Mouse (Mus musculus) liver (tissue): ENCODE results near the gene Gbf1.
"Not testable (repeated sequence)": the region's sequence is repeated elsewhere in the genome, so short reads cannot be mapped to it uniquely, and the experiment has no call there.

Experiments used
- DNase-seq: peaks from one replicate; pipeline ENCODE4 v3.0.0-alpha.2; 2020; ENCODE audit warnings: mixed read lengths

Gene Gbf1

DNA sequence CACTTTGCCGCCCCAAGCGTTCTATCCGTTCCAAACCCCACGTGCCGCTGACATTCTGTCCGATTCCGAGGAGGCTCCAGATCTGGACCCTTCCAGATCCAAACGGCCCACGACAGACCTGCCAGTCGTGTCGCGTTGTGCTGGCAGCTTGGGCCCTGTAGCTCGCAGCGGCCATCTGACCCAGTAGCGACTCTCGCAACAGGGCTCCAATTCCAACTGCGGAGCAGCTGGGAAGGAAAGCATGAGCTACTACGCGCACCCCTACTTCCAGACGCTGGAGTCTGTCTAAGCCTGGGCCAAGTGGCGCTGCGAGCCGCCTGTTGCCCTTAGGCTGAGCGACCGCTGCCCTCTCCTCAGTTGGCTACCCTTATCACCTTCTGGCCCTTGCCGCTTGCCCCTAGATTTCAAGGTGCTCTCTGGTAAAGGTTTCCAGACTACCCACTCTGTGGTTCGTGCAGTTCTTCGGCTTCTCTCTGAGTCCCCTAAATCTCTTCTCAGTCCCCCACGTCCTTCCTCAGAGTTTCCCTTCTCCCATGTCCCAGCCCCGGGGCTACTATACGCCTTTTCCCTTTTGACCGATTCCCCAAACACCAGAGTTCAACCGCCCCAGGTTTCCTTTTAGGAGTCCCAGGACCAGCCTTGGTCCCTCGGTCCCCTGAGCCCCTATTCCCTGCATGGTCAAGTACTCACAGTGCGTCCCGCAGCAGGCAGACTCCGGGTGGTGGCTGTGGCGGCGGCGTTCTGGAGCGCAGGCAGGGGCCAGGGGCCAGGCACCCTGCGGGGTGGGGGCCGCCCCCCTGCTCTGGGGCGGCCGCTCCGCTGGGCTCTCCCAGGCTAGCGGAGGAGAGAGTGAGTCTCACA lies 4.6 kb upstream of the Gbf1 start, which contains the start of gene Pitx3:
TSS of gene Pitx3 (minus strand) at position 816 of the 861 bp plus-strand sequence.
- DNase-seq, result no peak

DNA sequence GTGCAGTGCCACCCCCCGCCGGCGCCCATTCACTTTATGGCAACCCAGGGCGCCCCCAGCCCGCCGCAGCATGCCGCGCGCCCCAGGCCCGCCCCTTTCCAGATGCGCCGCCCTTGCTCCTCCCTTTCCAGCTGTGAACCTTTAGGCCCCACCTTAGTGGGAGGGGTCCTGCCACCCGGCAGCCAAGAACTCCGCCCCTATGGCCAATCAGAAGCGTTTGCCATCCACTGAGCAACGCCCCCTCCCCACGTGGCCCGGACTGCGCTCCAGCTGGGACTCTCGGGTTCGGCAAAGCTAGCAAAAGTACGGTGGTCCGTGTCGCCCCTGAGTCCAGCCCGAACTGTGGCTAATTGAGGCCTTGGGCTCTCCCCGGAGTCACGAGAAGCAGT lies 3.9 kb upstream of the Gbf1 start:
- DNase-seq, result peak; percentile 90

DNA sequence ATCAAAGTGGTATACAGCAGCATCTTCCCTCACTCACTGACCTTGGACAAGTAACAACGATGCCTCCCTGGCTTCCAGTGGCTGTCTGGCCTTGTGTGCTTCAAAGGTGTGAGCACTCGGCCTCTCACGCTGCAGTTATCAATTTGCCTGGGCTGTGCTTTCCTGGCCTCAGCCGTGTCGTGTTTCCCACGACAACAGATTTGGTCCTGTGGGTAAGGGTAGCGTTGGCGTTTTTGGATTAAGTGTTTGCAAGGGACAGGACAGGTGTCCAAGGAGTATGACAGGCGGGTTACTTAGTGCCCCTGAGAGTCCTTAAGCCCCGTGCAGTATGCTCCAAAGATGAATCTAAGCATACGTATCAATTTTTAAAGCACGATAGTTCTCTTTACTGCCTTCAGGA lies 3.2 kb upstream of the Gbf1 start:
- no peak for DNase-seq

DNA sequence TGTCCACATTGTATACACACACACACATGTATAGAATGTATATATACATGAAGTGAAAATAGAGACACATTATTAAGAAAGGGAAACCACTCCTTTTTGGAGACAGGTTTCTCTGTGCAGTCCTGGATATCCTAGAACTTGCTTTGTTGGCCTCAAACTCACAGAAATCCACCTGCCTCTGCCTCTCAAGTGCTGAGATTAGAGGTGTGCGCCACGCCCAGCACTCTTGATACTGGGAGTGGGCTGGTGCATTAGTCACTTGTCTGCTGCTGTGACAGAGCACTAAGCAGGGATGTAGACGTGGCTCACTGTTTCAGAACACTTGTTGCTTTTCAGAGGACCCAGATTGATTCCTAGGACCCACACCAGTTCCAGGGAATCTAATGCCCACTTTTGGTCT lies 13.6 kb downstream of the Gbf1 start:
- DNase-seq, result no peak

GRCm38 (mm10) chr19:46167169-46167568 lies 14.9 kb downstream of the Gbf1 start:
- DNase-seq, result not testable (repeated sequence)

DNA sequence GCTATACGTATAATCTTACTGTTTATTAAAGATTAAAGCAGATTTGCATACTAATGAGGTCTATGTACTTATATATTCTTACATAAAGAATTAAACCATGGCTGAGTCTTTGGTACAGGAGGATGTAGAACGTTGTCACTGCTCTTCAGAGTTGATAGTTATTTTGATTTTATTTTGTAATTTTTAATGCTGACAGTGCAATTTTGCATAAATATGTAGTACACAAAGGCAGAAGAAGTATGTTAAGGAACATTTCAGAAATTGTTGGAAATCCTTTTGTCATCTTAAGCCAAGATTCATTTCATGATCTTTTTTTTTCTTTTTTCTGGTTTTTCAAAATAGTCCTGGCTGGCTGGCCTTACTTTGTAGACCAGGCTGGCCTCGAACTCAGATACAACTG lies 17.1 kb downstream of the Gbf1 start:
- DNase-seq, result no peak

DNA sequence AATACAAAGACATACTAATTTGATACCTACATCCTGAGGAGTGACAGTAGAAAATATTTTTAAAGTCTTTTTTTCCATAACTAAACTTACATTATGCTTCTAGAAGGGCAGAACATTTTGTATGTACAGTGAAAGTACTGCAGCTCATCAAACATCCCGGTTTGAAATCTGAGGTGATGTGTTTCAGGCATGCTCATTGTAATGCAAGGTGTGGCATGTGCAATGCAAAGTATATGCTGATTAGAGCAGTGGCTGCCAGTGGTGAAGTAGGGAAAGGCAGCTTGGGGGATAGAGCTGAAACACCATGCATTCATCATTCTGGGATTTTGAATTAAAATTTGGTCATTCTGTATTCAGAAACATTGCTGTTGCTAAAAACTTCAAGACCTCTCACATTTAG lies 17.6 kb downstream of the Gbf1 start:
- no peak for DNase-seq

DNA sequence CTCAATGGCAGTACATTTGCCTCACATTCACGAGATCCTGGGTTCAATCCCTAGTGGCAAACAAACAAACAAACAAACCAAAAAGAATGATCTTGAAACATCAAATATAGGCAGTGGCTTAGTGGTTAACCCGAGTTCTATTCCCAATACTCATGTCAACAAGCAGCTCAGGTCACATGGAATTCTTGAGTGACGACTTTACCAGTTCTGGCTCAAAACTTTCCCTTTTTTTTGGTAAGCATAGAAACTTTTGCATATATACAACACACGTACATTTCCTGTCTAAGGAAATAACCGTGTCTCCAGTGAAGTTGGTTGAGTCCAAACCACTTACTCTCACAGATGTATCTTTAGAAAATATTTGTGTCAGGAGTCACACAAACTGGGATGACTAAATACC lies 20.2 kb downstream of the Gbf1 start:
- DNase-seq, result no peak

- DNase-seq, result no peak
Observed at GRCm38 (mm10) chr19:46175173-46175572, 22.9 kb downstream of the Gbf1 start.

DNA sequence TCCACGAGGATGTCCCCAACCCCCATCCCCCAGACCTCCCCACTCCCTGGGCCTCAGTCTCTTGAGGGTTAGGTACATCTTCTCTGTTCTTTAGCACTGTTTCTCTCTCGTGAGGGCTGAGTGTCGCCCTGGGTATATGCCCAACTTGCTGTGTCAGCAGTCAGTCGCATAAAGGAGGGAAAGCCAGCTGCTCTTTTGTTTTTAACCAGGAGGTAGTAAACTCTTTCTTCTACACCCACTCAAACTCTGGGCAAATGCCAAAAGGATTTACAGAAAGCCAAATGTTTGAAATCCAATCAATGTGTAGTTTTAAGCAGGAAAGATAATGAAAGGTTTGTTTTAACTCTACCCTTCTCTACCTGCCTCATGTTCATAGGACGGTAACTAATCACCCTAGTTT lies 24.7 kb downstream of the Gbf1 start:
- DNase-seq, result no peak

DNA sequence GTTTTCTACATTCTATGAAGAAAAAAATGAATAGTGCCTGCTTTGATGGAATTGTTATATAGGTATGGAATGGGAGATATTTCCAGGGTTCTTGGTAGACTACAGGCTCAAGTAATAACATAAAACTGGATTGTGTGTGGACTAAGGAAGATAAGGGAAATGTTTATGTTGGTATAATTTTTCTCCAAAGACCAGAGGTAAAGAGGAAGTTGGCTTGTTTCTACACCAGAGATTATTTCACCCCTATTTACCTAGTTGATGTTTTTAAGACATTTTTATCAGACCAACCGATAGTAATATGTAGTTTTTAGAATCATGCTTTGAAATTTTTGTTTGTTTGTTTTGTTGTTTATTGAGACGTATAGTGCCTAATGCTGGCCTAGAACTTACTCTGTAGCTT lies 28.0 kb downstream of the Gbf1 start:
- DNase-seq, result no peak

DNA sequence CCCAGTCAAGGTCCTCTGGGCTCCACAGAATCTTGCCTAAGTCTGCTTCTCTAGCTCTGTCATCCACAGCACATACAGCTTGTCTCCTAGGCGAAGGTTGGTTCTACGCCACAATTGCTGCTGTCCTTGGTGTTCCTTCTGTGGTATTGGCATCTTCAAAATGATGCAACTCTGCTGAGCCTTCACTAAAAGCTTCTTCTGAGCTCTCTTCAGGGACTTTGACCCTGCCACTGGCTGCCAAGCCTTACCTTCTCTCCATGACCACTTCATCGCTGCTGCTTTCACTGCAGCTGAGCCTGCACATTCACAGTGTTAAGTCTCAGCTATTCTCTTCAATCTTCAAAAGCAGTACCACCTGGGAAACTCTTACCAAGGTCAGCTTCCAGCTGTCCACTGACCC lies 29.9 kb downstream of the Gbf1 start:
- no peak for DNase-seq

DNA sequence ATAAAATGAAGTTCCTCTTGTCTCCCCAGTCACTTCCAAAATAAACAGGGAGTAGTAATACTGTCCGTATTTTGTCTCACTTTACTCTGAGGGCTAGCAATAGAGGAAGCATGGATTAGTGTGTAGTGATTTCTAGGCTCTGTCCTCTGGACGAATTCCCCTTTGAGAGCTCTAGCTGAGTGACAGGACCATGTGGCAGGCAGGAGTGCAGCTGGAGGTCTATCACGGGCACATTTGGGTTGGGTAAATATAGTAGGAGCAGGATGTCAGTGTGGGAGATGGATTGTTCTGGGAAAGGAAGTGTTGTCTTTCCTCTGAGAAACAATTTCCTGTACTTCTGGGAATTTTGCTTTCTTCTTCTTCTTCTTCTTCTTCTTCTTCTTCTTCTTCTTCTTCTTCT lies 34.3 kb downstream of the Gbf1 start:
- no peak for DNase-seq

DNA sequence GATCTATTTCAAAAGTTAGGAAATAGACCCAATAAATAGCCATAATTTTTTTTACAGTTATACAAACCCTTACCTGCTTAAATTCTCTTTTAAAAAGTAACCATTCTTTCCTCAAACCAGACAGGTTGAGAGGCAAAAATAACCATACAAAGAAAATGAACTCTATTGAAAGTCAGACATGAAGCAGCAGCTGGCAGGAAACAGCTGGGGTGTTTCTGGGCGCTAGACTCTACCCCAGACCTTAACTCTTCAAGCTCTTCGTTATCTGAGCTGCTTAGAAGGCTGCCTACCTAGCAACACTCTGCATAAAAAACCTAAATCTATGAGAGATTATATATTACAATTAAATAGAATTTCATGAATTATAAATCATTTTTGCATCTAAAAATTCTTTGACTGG lies 34.9 kb downstream of the Gbf1 start:
- no peak for DNase-seq

DNA sequence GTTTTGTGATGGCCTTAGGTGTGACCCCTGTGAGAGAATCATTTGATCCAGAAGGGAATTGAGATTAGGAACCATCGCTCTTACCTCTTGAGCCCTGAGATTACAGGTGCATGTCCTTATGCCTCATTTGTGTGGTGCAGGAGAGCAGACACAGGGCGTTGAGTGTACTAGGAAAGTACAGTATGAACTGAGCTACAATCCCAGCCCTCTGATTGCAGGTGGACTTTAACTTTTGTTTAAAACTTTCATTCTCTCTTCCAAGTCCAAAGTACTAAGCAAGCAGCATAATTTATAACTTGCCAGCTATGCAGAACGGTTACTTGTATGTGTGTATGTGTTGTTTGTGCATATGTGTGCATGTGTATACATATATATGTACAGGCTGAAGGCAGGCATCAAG lies 46.0 kb downstream of the Gbf1 start:
- no peak for DNase-seq

- DNase-seq, result no peak
Observed at GRCm38 (mm10) chr19:46198891-46199290, 46.6 kb downstream of the Gbf1 start.

DNA sequence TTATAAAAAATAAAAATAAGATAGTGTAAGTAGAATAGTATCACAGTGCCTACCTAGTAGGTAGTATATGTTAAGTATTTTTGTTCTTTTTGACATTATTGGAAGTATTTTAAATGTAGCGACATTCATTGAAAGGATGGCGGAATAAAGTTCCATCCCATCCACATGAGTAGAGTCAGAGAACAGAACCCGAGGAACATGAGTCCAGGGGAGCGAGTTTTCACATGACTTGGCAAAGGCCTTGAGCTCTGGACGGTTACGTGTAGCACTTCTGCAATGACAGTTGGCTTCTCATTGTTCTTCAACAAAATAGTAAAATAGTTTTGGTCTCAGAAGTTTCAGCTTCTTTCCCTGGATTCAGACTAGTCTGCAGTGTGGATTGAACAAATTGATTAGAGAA lies 51.9 kb downstream of the Gbf1 start:
- DNase-seq, result no peak

GRCm38 (mm10) chr19:46205680-46206079 lies 53.4 kb downstream of the Gbf1 start:
- no peak for DNase-seq

- DNase-seq, result no peak
Observed at GRCm38 (mm10) chr19:46210951-46211350, 58.6 kb downstream of the Gbf1 start.

DNA sequence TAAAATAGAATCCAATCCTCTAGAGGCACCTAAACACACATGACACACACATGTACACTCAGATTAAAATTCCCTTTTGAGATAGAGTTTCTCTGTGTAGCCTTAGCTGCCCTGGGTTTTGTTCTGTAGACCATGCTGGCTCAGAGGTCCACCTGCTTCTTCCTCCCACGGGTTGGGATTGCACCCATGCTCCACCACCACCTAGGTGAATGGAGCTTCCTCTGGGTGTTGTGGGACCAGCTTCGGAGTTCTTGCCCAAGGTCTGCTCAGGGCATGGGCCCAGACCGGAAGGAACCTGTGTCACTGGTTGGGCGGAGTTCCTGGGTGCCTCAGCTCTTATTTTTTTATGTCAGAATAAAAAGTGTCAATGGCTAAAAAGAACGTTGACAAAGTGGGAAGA lies 62.2 kb downstream of the Gbf1 start:
- DNase-seq, result no peak

GRCm38 (mm10) chr19:46215401-46215800 lies 63.1 kb downstream of the Gbf1 start:
- no peak for DNase-seq

GRCm38 (mm10) chr19:46216716-46217115 lies 64.4 kb downstream of the Gbf1 start:
- no peak for DNase-seq

DNA sequence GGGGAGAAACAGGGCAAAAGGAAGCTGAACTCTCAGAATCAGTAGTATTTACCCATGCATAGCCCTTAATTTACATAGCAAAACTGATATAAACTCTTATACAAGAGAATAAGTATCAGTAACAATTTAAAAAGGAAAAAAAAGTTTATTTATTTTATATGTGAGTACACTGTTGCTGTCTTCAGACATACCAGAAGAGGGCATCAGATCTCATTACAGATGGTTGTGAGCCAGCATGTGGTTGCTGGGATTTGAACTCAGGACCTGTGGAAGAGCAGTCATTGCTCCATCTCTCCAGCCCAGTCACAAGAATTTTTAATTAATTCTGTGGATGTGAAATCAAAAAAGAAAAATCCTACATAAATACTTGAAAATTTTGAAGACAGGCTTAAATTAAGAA lies 65.0 kb downstream of the Gbf1 start:
- not testable (repeated sequence) for DNase-seq

DNA sequence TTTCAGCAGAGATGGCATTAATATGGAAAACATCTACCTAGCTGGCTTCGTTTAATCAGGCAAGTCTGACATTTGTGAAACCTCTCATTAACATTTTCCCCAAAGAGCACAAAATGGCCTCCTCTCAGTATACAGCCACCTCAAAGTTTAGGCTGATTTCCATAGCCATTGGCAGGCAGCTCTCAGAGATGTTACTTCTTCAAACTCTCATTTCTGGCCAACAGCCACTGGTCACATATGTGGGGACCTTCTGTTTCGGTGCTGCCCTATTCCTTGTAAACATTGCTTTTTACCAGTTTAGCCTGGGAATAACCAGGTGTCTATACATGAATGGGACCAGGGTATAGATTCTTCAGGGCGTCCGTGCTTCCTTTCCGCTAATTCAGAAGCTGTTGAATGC lies 67.8 kb downstream of the Gbf1 start:
- no peak for DNase-seq

DNA sequence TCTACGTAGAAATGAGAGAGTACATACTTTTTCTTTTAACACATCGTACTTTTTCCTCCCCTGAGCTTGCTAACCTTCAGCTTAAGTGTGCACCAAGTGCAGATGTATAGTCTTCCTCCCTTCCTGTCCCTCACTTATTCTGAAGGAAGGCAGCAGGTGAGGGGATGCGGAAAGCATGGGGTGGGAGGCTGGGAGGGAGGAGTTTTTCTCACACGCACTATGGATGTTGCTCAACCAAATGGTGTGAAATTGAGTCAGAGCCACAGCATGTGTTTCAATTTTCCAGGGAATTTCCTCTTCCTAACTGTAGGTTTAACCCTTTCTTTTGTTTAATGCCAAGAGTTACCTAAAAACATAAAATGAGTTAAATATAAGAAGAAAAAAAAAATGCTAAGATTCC lies 70.8 kb downstream of the Gbf1 start:
- no peak for DNase-seq
